Mouse (Mus musculus): ENCODE measurements at regions not wholly inside any gene's neighbourhood (a gene's known extent, or its start where the extent isn't known, plus 50 kb on each side); places are given as distances from the start of the nearest gene placed in this dataset.

- TF ChIP-seq CTCF (conservative IDR thresholded peaks at IDR 0.05; ENCODE audit: insufficient read depth, insufficient read length, low read depth, low read length) (no peak), POLR2A (IDR thresholded peaks at IDR 0.05; ENCODE audit: low read depth, low read length) (no peak)
These were observed 58.3 kb upstream of the Fndc3b start for GRCm38 (mm10) chr3:27769438-27769837.

Measured in kidney, adult 2 months (tissue).